Mouse (Mus musculus) embryonic facial prominence, embryonic 11.5 days (tissue): ENCODE data around the gene Gm49368. TPM values are rescaled to one million over a fixed set of nuclear protein-coding genes. Genes with fewer than 3 reads are reported as not detected.
"Not testable (repeated sequence)": the region's sequence is repeated elsewhere in the genome, so short reads cannot be mapped to it uniquely, and the experiment has no call there.

ENCODE experiments used
- ATAC-seq: fragments of 200-750 bp; cut with Nextera tagmentation; replicated peaks from 2 replicates; pipeline ENCODE4 v1.8.0; 2017; ENCODE audit warnings: low read depth; ENCODE audit not compliant: insufficient number of reproducible peaks, low FRiP score, low TSS enrichment
- DNase-seq: peaks from one replicate; pipeline ENCODE4 v3.0.0-alpha.2; 2015; ENCODE audit warnings: low spot score
- H3K27ac ChIP-seq: fragments of 300-500 bp; sonication (generic); replicated peaks from 2 replicates; pipeline ENCODE4 v1.5.1; 2014; ENCODE audit warnings: mild to moderate bottlenecking, low read depth, low read length, control low read depth
- H3K27me3 ChIP-seq: fragments of 300-500 bp; sonication (generic); 2 replicates; pipeline ENCODE4 v1.6.1; 2014; ENCODE audit warnings: mild to moderate bottlenecking, low read length, moderate library complexity, mixed read lengths; ENCODE audit not compliant: control insufficient read depth, insufficient read depth
- H3K36me3 ChIP-seq: fragments of 300-500 bp; sonication (generic); replicated peaks from 2 replicates; pipeline ENCODE4 v1.6.1; 2014; ENCODE audit warnings: low read depth, mild to moderate bottlenecking, low read length, moderate library complexity, mixed read lengths; ENCODE audit not compliant: control insufficient read depth, insufficient read depth
- H3K4me1 ChIP-seq: fragments of 300-500 bp; sonication (generic); 2 replicates; pipeline ENCODE4 v1.6.1; 2014; ENCODE audit warnings: low read length, mixed read lengths; ENCODE audit not compliant: control insufficient read depth, insufficient read depth
- H3K4me2 ChIP-seq: fragments of 300-500 bp; sonication (generic); 2 replicates; pipeline ENCODE4 v1.6.1; 2014; ENCODE audit warnings: low read depth, mild to moderate bottlenecking, control low read depth, low read length, moderate library complexity
- H3K4me3 ChIP-seq: fragments of 300-500 bp; sonication (generic); 2 replicates; pipeline ENCODE4 v1.5.1; 2014; ENCODE audit warnings: low read depth, low read length, control low read depth
- H3K9ac ChIP-seq: fragments of 300-500 bp; sonication (generic); replicated peaks from 2 replicates; pipeline ENCODE4 v1.6.1; 2014; ENCODE audit warnings: mild to moderate bottlenecking, control low read depth, low read length
- H3K9me3 ChIP-seq: fragments of 300-500 bp; sonication (generic); replicated peaks from 2 replicates; pipeline ENCODE4 v1.6.1; 2016; ENCODE audit warnings: mild to moderate bottlenecking, low read length, inconsistent platforms, mixed read lengths; ENCODE audit not compliant: control insufficient read depth
- WGBS: fragments of 180-500 bp; shearing (Covaris S2); extraction: QIAGEN DNeasy Blood & Tissue Kit; methylation state at CpG from one replicate; pipeline ENCODE4 v1.1.7; 2014; 5-methylcytosine and 5-hydroxymethylcytosine counted together
- polyA plus RNA-seq: library from polyadenylated mRNA; unstranded; fragments of >200 nt; fragmentation: Nextera tagmentation; extraction: Ambion mirVana; gene quantifications from 2 replicates; pipeline ENCODE4 v1.2.1, GENCODE M21; 2014

Gene Gm49368
- polyA plus RNA-seq, 1 experiment from 2014 or later = not detected

GRCm38 (mm10) chr7:128139611-128140010 is 77.1 kb downstream of the Gm49368 start:
- ATAC-seq (no peak), DNase-seq (no peak)
- H3K4me2 ChIP-seq = no peak overlapping the region
- H3K27ac ChIP-seq = no peak overlapping the region
- H3K4me1 ChIP-seq = no peaks in the 10 kb centered on the region
- H3K4me3 ChIP-seq = no peak overlapping the region
- 87% methylated on average over 6 of the region's 6 CpGs for WGBS
- H3K9ac ChIP-seq = no peak overlapping the region
- H3K27me3 ChIP-seq = no peaks in the 10 kb centered on the region
- H3K36me3 ChIP-seq = no peaks in the 10 kb centered on the region
- H3K9me3 ChIP-seq = no peaks in the 10 kb centered on the region

GRCm38 (mm10) chr7:128150970-128151369 is 88.5 kb downstream of the Gm49368 start:
- H3K36me3 ChIP-seq = no peaks in the 10 kb centered on the region
- no peak overlapping the region for H3K9ac ChIP-seq
- 87% methylated on average over 8 of the region's 8 CpGs for WGBS
- H3K4me3 ChIP-seq = no peak overlapping the region
- DNase-seq (no peak), ATAC-seq (no peak)
- H3K4me2 ChIP-seq = no peak overlapping the region
- H3K27me3 ChIP-seq = no peaks in the 10 kb centered on the region
- H3K27ac ChIP-seq = no peak overlapping the region
- H3K4me1 ChIP-seq = no peaks in the 10 kb centered on the region
- no peaks in the 10 kb centered on the region for H3K9me3 ChIP-seq

GRCm38 (mm10) chr7:128154076-128154475 is 91.6 kb downstream of the Gm49368 start, which contains the start of gene Itgad:
Gene Itgad (plus strand): TSS chr7:128154376.
- no peaks in the 10 kb centered on the region for H3K4me1 ChIP-seq
- ATAC-seq = no peak
- no peaks in the 10 kb centered on the region for H3K9me3 ChIP-seq
- DNase-seq = no peak
- H3K36me3 ChIP-seq = no peaks in the 10 kb centered on the region
- H3K4me2 ChIP-seq = no peak within 1 kb of the TSS
- H3K9ac ChIP-seq = no peak within 1 kb of the TSS
- no peak within 1 kb of the TSS for H3K4me3 ChIP-seq
- H3K27ac ChIP-seq = no peak within 1 kb of the TSS
- no peaks in the 10 kb centered on the region for H3K27me3 ChIP-seq
- WGBS = 92% methylated on average over 21 of the region's 21 CpGs

- no peak overlapping the region for H3K27ac ChIP-seq
- no peaks in the 10 kb centered on the region for H3K4me1 ChIP-seq
- no peaks in the 10 kb centered on the region for H3K9me3 ChIP-seq
- 74% methylated on average over 10 of the region's 10 CpGs for WGBS
- H3K27me3 ChIP-seq = no peaks in the 10 kb centered on the region
- no peaks in the 10 kb centered on the region for H3K36me3 ChIP-seq
- H3K4me3 ChIP-seq = no peak overlapping the region
- ATAC-seq (no peak), DNase-seq (no peak)
- no peak overlapping the region for H3K9ac ChIP-seq
- no peak overlapping the region for H3K4me2 ChIP-seq
Measured at GRCm38 (mm10) chr7:128154924-128155323, 92.4 kb downstream of the Gm49368 start.

- H3K27me3 ChIP-seq, H3K4me3 ChIP-seq, H3K27ac ChIP-seq, H3K4me1 ChIP-seq, H3K9me3 ChIP-seq, ATAC-seq, H3K9ac ChIP-seq, H3K4me2 ChIP-seq, DNase-seq, H3K36me3 ChIP-seq: not testable (repeated sequence)
- WGBS = 80% methylated on average over 8 of the region's 8 CpGs
Measured at GRCm38 (mm10) chr7:128158688-128159354, 96.3 kb downstream of the Gm49368 start.

GRCm38 (mm10) chr7:128164001-128164400 is 101.5 kb downstream of the Gm49368 start:
- Histone ChIP-seq H3K9ac (no peak overlapping the region), H3K4me3 (no peak overlapping the region), H3K27ac (no peak overlapping the region), H3K4me1 (no peaks in the 10 kb centered on the region), H3K9me3 (no peaks in the 10 kb centered on the region), H3K4me2 (no peak overlapping the region), H3K36me3 (no peaks in the 10 kb centered on the region), H3K27me3 (no peaks in the 10 kb centered on the region)
- 96% methylated on average over 4 of the region's 4 CpGs for WGBS
- DNase-seq (no peak), ATAC-seq (no peak)

- Histone ChIP-seq H3K36me3 (no peaks in the 10 kb centered on the region), H3K4me1 (no peaks in the 10 kb centered on the region), H3K27me3 (no peaks in the 10 kb centered on the region), H3K27ac (no peak overlapping the region), H3K9me3 (no peaks in the 10 kb centered on the region), H3K9ac (no peak overlapping the region), H3K4me2 (no peak overlapping the region), H3K4me3 (no peak overlapping the region)
- 83% methylated on average over 7 of the region's 7 CpGs for WGBS
- ATAC-seq (no peak), DNase-seq (no peak)
Measured at GRCm38 (mm10) chr7:128166391-128166790, 103.9 kb downstream of the Gm49368 start.

GRCm38 (mm10) chr7:128169996-128170395 is 107.5 kb downstream of the Gm49368 start:
- H3K27ac ChIP-seq = no peak overlapping the region
- DNase-seq (no peak), ATAC-seq (no peak)
- H3K9ac ChIP-seq = no peak overlapping the region
- H3K4me1 ChIP-seq = no peaks in the 10 kb centered on the region
- H3K27me3 ChIP-seq = no peaks in the 10 kb centered on the region
- no peak overlapping the region for H3K4me2 ChIP-seq
- H3K9me3 ChIP-seq = no peaks in the 10 kb centered on the region
- 77% methylated on average over 3 of the region's 3 CpGs for WGBS
- H3K36me3 ChIP-seq = no peaks in the 10 kb centered on the region
- no peak overlapping the region for H3K4me3 ChIP-seq
